Mouse (Mus musculus) ES-Bruce4 (cell line): ENCODE data around the gene Osbpl11.

Experiments used
- CTCF ChIP-seq: IDR thresholded peaks from one replicate; pipeline ENCODE4 v1.8.1; 2011; ENCODE audit warnings: low read depth, low read length
- POLR2A ChIP-seq: IDR thresholded peaks from one replicate; pipeline ENCODE4 v1.8.1; 2011; ENCODE audit warnings: low read length; ENCODE audit not compliant: insufficient read depth

- no peak for TF ChIP-seq CTCF
- no peak for TF ChIP-seq POLR2A
These were observed 76.0 kb downstream of the Osbpl11 start for GRCm38 (mm10) chr16:33260825-33261224.
